Mouse (Mus musculus): Measurements from ENCODE around the gene Dstyk.

DNA sequence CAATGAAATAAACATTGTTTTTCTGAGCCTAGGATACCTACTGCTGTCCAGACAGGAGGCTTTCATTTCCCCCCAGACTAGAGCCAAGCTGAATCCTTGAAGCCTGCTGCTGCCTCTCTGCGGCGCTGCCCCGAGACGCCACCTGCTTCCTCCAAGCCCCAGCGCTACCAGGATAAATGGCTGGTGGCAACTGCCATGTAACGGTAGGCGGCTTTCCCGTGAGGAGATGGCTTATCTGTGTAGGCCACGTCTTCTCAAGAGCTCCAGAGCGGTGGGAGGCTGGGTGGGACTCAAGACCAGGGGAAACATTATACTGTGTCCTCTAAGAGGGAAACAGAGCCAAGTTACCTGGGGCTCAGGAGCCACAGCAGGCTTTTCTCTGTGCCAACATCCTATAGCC is 35.4 kb upstream of the Dstyk start:
- TF ChIP-seq CTCF (IDR thresholded peaks at IDR 0.05; ENCODE audit: low read depth) (no peak), EP300 (IDR thresholded peaks at IDR 0.05; ENCODE audit: low read depth) (no peak)

Data from heart, postnatal 0 days (tissue).